Mouse (Mus musculus): ENCODE measurements around the gene Pygo2. TPM values are rescaled to one million over a fixed set of nuclear protein-coding genes. Genes with fewer than 3 reads are reported as not detected.

Gene Pygo2
- 19.0 TPM for polyA plus RNA-seq (2014; fragmentation: Illumina TruSeq; extraction: RNeasy Lipid Tissue Mini Kit (QIAGEN cat#74804); ENCODE audit: low read depth, low replicate concordance)

DNA sequence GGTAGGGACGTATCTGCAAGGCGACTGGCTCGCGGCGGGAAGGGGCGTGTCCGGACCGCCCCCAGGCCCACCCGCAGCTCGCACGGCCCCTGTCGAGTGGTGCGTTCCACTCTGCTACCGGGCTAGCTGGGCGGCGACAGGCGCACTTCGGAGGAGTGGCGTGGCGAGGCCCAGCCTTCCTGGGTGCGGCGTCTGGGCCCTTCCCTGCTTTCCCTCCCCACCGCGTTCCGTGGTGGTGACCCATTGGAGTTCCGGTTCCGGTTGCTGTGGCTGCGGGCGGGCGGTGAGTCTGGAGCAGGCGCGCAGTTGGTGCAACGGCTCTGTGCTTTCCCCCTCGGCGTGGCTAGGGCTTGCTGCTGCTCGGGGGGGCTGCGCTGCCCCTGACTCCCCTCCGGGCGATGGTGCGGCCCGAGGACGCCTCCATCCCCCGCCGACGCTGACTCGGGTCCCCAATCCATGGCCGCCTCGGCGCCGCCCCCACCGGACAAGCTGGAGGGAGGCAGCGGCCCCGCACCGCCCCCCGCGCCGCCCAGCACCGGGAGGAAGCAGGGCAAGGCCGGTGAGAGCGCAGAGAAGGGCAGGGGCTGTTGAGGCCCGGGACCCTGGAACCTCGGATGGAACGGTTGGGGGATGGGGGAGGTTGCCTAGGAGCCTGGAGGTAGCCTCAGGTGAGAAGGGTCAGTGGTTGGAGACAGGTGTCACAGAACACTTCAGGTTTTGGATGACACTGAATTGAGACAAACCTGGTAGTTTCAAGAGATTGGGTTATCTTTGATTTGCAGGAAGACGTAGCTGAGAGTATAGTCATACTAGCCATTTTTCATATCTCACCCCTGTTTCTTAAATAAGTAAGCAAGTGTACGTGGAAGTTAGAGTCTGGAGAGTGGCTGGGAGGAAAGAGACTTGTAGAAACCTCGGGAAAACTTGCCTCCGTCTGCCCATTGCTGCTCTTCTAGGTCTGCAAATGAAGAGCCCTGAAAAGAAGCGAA lies at the start of gene Pygo2:
Pygo2 (plus strand) TSS at position 44 of the 989 bp plus-strand sequence.

DNA sequence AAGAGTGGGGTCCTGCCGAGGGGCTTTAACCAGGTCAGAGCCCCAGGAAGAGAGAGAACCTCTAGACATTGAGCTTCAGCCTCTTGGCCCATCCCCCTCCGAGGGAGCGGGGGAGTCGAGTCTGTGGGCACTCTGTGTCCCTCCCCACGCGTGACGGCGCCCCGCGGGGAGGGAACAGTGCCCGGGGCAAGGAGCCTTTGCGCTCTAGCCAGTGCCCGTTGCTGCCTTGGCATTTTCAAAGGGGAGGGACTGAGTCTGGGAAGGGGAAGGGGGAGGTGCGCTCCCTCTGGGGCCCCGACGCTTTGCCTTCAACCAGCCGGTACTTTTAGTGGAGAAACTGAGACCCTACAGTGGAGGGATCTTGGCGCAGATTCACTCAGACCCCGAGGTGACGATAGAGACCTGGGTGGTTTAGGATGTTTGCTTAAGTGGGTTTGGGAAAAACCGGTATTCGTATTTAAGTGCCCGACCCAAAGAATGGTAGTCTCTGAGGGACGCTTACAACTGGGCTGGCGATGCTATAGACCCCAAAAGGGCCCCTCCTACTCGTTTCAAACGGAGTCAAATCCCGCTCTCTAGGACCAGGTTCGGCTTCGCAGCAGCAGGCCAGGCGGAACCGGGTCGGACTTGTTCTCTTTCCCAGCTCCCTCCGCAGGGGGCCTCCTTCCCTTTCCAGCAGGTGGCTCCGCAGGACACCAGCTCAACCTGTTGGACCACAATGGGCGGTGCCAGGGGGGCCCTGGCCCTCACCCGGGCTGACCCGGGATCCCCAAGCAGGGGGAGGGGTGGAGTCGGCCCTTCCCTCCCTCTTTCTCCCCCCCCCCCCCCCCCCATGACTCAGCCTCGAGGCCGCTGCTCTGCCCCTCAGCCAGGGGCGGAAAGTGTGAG lies 35.8 kb upstream of the Pygo2 start, which contains the start of gene Zbtb7b:
Zbtb7b (minus strand) TSS at position 771 of the 888 bp plus-strand sequence.

DNA sequence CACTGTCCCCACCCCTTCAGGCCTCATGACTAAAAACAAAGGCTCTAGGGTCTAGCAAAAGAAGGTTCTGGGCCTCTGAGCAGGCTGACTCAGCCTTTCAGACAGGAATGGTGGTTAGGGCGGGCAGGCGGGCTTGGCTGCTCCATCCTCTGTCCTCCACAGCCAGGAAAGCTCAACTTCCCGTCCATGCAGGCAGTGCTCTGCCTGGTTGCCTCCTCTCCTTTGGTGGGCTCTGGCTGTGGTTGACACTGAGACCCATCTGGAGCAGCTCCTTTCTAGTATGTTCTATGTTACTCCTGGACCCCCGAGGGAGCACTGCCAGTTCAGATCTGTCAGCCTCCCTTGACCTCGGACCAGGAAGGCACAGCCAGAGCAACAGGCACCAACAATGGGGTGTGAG lies 27.3 kb upstream of the Pygo2 start, which contains the start of gene Lenep:
Lenep (minus strand) TSS at position 101 of the 400 bp plus-strand sequence.

GRCm38 (mm10) chr3:89411490-89412393 lies 18.3 kb upstream of the Pygo2 start, which contains the start of gene Flad1:
Flad1 (minus strand) TSS chr3:89411870.

DNA sequence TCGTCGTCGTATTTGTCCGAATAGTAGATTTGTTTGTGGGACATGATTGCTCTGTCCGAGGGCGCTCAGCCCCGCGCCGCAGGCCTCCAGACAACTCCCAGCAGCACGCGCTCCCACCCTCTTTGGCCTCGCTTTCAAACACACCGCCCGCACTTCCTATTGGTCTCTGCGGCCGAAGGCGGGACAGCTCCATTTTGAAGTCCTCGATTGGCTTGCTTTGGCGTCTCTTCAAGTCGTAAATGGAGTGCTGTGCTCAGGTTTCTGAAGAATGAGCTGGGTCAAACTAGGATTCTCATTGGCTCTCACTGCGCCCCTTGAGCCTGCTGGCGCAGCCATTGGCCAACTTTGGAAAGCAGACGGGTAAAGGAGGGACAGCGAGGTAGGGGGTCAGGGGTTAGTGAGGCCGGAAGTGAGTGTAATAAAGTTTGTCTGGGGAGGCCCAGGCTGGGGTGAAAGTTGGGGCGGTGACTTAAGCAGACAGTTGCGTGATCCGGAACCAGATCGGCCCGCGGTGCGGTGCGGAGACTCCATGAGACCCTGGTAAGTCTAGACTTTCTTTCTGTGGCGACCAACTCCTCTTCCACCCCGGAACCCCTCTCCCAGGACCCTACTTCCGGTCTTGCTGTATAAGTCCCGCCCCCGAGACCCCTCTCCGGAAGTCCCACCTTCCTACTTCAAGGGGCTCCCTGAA lies 11.7 kb upstream of the Pygo2 start, which contains the start of the genes Cks1b and Shc1:
Cks1b (minus strand) TSS at position 214 of the 691 bp plus-strand sequence.
Shc1 (plus strand) TSS at position 274 of the 691 bp plus-strand sequence.

GRCm38 (mm10) chr3:89436176-89437113 lies 6.4 kb downstream of the Pygo2 start, which contains the start of gene Pbxip1:
Pbxip1 (plus strand) TSS chr3:89436706.

DNA sequence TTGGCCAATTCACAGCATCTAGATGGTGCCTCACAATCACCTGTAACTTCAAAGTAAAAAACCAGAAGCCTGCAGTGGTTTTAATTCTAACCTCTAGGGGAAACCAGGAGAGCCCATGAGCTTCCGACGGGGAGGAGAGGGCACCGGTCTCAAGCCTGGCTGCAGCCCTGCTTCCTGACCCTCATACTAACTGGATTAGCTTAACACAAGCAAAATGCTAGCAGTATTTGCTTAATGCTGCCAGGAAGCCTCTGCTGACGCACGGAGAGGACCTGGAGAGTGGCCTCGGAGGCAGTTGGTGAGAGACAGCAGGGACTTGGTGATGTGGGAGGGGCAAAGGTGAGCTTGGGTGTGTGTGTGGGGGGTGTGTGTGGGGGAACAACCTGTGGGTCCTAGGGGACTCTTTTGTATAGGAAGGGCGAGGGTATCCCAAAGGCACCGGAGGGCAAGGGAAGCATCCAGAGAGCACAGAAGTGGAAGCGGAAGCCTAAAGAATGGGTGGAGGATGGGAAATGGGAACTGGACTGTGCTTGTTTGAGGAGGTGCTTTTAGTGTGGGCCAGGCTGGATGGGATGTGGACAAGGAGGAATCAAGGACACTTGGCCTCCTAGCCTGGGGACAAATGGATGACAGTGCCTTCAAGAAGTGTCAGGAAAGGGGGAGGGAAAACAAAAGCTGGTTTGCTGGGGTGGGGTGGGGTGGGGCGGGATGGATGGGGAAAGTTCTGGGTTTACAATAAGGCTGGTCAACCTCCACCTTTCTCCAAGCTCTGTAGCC lies 24.6 kb downstream of the Pygo2 start, which contains the start of gene Pmvk:
Pmvk (plus strand) TSS at position 141 of the 777 bp plus-strand sequence.

Other genes starting within 250 kb of the Pygo2 start
- gene Fam189b, start 247.1 kb upstream of the Pygo2 start, polyA plus RNA-seq (2014; fragmentation: Illumina TruSeq; extraction: RNeasy Lipid Tissue Mini Kit (QIAGEN cat#74804); ENCODE audit: low read depth, low replicate concordance) = 5.2 TPM
- gene Gba, start 227.3 kb upstream of the Pygo2 start, polyA plus RNA-seq (2014; fragmentation: Illumina TruSeq; extraction: RNeasy Lipid Tissue Mini Kit (QIAGEN cat#74804); ENCODE audit: low read depth, low replicate concordance) = 17.9 TPM
- 12.0 TPM for gene Thbs3, start 215.0 kb upstream of the Pygo2 start, polyA plus RNA-seq (2014; fragmentation: Illumina TruSeq; extraction: RNeasy Lipid Tissue Mini Kit (QIAGEN cat#74804); ENCODE audit: low read depth, low replicate concordance)
- 78.4 TPM for gene Mtx1, start 203.1 kb upstream of the Pygo2 start, polyA plus RNA-seq (2014; fragmentation: Illumina TruSeq; extraction: RNeasy Lipid Tissue Mini Kit (QIAGEN cat#74804); ENCODE audit: low read depth, low replicate concordance)
- gene Muc1, start 201.2 kb upstream of the Pygo2 start, polyA plus RNA-seq (2014; fragmentation: Illumina TruSeq; extraction: RNeasy Lipid Tissue Mini Kit (QIAGEN cat#74804); ENCODE audit: low read depth, low replicate concordance) = 0.18 TPM
- gene Krtcap2, start 184.2 kb upstream of the Pygo2 start, polyA plus RNA-seq (2014; fragmentation: Illumina TruSeq; extraction: RNeasy Lipid Tissue Mini Kit (QIAGEN cat#74804); ENCODE audit: low read depth, low replicate concordance) = 57.1 TPM
- gene Trim46, start 183.9 kb upstream of the Pygo2 start, polyA plus RNA-seq (2014; fragmentation: Illumina TruSeq; extraction: RNeasy Lipid Tissue Mini Kit (QIAGEN cat#74804); ENCODE audit: low read depth, low replicate concordance) = 1.0 TPM
- 48.2 TPM for gene Dpm3, start 170.9 kb upstream of the Pygo2 start, polyA plus RNA-seq (2014; fragmentation: Illumina TruSeq; extraction: RNeasy Lipid Tissue Mini Kit (QIAGEN cat#74804); ENCODE audit: low read depth, low replicate concordance)
- 42.9 TPM for gene Slc50a1, start 159.6 kb upstream of the Pygo2 start, polyA plus RNA-seq (2014; fragmentation: Illumina TruSeq; extraction: RNeasy Lipid Tissue Mini Kit (QIAGEN cat#74804); ENCODE audit: low read depth, low replicate concordance)
- 33.4 TPM for gene Efna1, start 149.1 kb upstream of the Pygo2 start, polyA plus RNA-seq (2014; fragmentation: Illumina TruSeq; extraction: RNeasy Lipid Tissue Mini Kit (QIAGEN cat#74804); ENCODE audit: low read depth, low replicate concordance)
- not detected for gene Efna3, start 107.2 kb upstream of the Pygo2 start, polyA plus RNA-seq (2014; fragmentation: Illumina TruSeq; extraction: RNeasy Lipid Tissue Mini Kit (QIAGEN cat#74804); ENCODE audit: low read depth, low replicate concordance)
- gene Efna4, start 92.2 kb upstream of the Pygo2 start, polyA plus RNA-seq (2014; fragmentation: Illumina TruSeq; extraction: RNeasy Lipid Tissue Mini Kit (QIAGEN cat#74804); ENCODE audit: low read depth, low replicate concordance) = 0.37 TPM
- gene Adam15, start 80.2 kb upstream of the Pygo2 start, polyA plus RNA-seq (2014; fragmentation: Illumina TruSeq; extraction: RNeasy Lipid Tissue Mini Kit (QIAGEN cat#74804); ENCODE audit: low read depth, low replicate concordance) = 92.6 TPM
- not detected for gene Dcst2, start 68.2 kb upstream of the Pygo2 start, polyA plus RNA-seq (2014; fragmentation: Illumina TruSeq; extraction: RNeasy Lipid Tissue Mini Kit (QIAGEN cat#74804); ENCODE audit: low read depth, low replicate concordance)
- not detected for gene Dcst1, start 65.0 kb upstream of the Pygo2 start, polyA plus RNA-seq (2014; fragmentation: Illumina TruSeq; extraction: RNeasy Lipid Tissue Mini Kit (QIAGEN cat#74804); ENCODE audit: low read depth, low replicate concordance)
- 25.7 TPM for gene Zbtb7b, start 35.4 kb upstream of the Pygo2 start, polyA plus RNA-seq (2014; fragmentation: Illumina TruSeq; extraction: RNeasy Lipid Tissue Mini Kit (QIAGEN cat#74804); ENCODE audit: low read depth, low replicate concordance)
- gene Lenep, start 27.4 kb upstream of the Pygo2 start, polyA plus RNA-seq (2014; fragmentation: Illumina TruSeq; extraction: RNeasy Lipid Tissue Mini Kit (QIAGEN cat#74804); ENCODE audit: low read depth, low replicate concordance) = not detected
- 50.8 TPM for gene Flad1, start 18.3 kb upstream of the Pygo2 start, polyA plus RNA-seq (2014; fragmentation: Illumina TruSeq; extraction: RNeasy Lipid Tissue Mini Kit (QIAGEN cat#74804); ENCODE audit: low read depth, low replicate concordance)
- gene Cks1b, start 11.8 kb upstream of the Pygo2 start, polyA plus RNA-seq (2014; fragmentation: Illumina TruSeq; extraction: RNeasy Lipid Tissue Mini Kit (QIAGEN cat#74804); ENCODE audit: low read depth, low replicate concordance) = 3.8 TPM
- gene Shc1, start 11.8 kb upstream of the Pygo2 start, polyA plus RNA-seq (2014; fragmentation: Illumina TruSeq; extraction: RNeasy Lipid Tissue Mini Kit (QIAGEN cat#74804); ENCODE audit: low read depth, low replicate concordance) = 27.3 TPM
- gene Pbxip1, start 6.5 kb downstream of the Pygo2 start, polyA plus RNA-seq (2014; fragmentation: Illumina TruSeq; extraction: RNeasy Lipid Tissue Mini Kit (QIAGEN cat#74804); ENCODE audit: low read depth, low replicate concordance) = 78.1 TPM
- 19.8 TPM for gene Pmvk, start 24.3 kb downstream of the Pygo2 start, polyA plus RNA-seq (2014; fragmentation: Illumina TruSeq; extraction: RNeasy Lipid Tissue Mini Kit (QIAGEN cat#74804); ENCODE audit: low read depth, low replicate concordance)
- gene Kcnn3, start 90.0 kb downstream of the Pygo2 start, polyA plus RNA-seq (2014; fragmentation: Illumina TruSeq; extraction: RNeasy Lipid Tissue Mini Kit (QIAGEN cat#74804); ENCODE audit: low read depth, low replicate concordance) = 1.3 TPM